Mouse (Mus musculus) stomach, embryonic 16.5 days (tissue): ENCODE measurements around the gene Rfc4. TPM values are rescaled to one million over a fixed set of nuclear protein-coding genes. Genes with fewer than 3 reads are reported as not detected.
A peak's percentile ranks its signal among the peaks of the same experiment; 100 is the strongest.

Experiments
- ATAC-seq: fragments of 200-750 bp; cut with Nextera tagmentation; 2 replicates; pipeline ENCODE4 v1.8.0; 2017; ENCODE audit warnings: moderate number of reproducible peaks, moderate TSS enrichment; ENCODE audit not compliant: insufficient read depth, low FRiP score
- H3K27ac ChIP-seq: fragments of 300-500 bp; sonication (generic); 2 replicates; pipeline ENCODE4 v1.5.1; 2014; ENCODE audit warnings: low read length
- H3K27me3 ChIP-seq: fragments of 300-500 bp; sonication (generic); 2 replicates; pipeline ENCODE4 v1.6.1; 2014; ENCODE audit warnings: low read length, control low read depth, mixed read lengths; ENCODE audit not compliant: control insufficient read depth, insufficient read depth
- H3K36me3 ChIP-seq: fragments of 300-500 bp; sonication (generic); 2 replicates; pipeline ENCODE4 v1.6.1; 2014; ENCODE audit warnings: low read length; ENCODE audit not compliant: control insufficient read depth, insufficient read depth
- H3K4me1 ChIP-seq: fragments of 300-500 bp; sonication (generic); 2 replicates; pipeline ENCODE4 v1.6.1; 2014; ENCODE audit warnings: low read length, control low read depth, mixed read lengths; ENCODE audit not compliant: control insufficient read depth, insufficient read depth
- H3K4me2 ChIP-seq: fragments of 300-500 bp; sonication (generic); 2 replicates; pipeline ENCODE4 v1.6.1; 2014; ENCODE audit warnings: low read depth, low read length, mixed read lengths
- H3K4me3 ChIP-seq: fragments of 300-500 bp; sonication (generic); replicated peaks from 2 replicates; pipeline ENCODE4 v1.5.1; 2014; ENCODE audit warnings: mild to moderate bottlenecking, low read length
- H3K9ac ChIP-seq: fragments of 300-500 bp; sonication (generic); 2 replicates; pipeline ENCODE4 v1.6.1; 2014; ENCODE audit warnings: low read length
- H3K9me3 ChIP-seq: fragments of 300-500 bp; sonication (generic); replicated peaks from 2 replicates; pipeline ENCODE4 v1.6.1; 2016; ENCODE audit warnings: low read length, control low read depth; ENCODE audit not compliant: control insufficient read depth
- WGBS: fragments of 180-500 bp; shearing (Covaris S2); extraction: QIAGEN DNeasy Blood & Tissue Kit; methylation state at CpG from one replicate; pipeline ENCODE4 v1.1.7; 2014; 5-methylcytosine and 5-hydroxymethylcytosine counted together
- polyA plus RNA-seq: library from polyadenylated mRNA; unstranded; fragments of >200 nt; fragmentation: Nextera tagmentation; extraction: Ambion mirVana; gene quantifications from 2 replicates; pipeline ENCODE4 v1.2.1, GENCODE M21; 2015

Rfc4 gene
- 81.3 and 93.7 TPM in 2 replicates for polyA plus RNA-seq

- Histone ChIP-seq H3K9ac (peak within 1 kb of the TSS; percentile 90), H3K36me3 (no peaks in the 10 kb centered on the region; the same call in 1 of the 2 replicates), H3K9me3 (no peaks in the 10 kb centered on the region), H3K27me3 (no peaks in the 10 kb centered on the region), H3K4me2 (peak within 1 kb of the TSS; percentile 79), H3K4me3 (peak within 1 kb of the TSS; percentile 77), H3K27ac (peak within 1 kb of the TSS; percentile 98), H3K4me1 (peaks cover 13% of the 10 kb centered on the region)
- WGBS, result under 1% methylated on average over 51 of the region's 51 CpGs
- peak; percentile 92 for ATAC-seq
Measured at GRCm38 (mm10) chr16:23127673-23128375, at the start of gene Rfc4. TSS of gene Rfc4 (minus strand) at chr16:23127737.

GRCm38 (mm10) chr16:23175956-23176355, 48.4 kb upstream of the Rfc4 start:
- Histone ChIP-seq H3K9me3 (no peaks in the 10 kb centered on the region), H3K27me3 (no peaks in the 10 kb centered on the region), H3K4me3 (no peak overlapping the region), H3K4me2 (no peak overlapping the region), H3K36me3 (no peaks in the 10 kb centered on the region), H3K27ac (no peak overlapping the region), H3K4me1 (no peaks in the 10 kb centered on the region), H3K9ac (no peak overlapping the region)
- 42% methylated on average over 3 of the region's 3 CpGs for WGBS
- no peak for ATAC-seq

- H3K4me3 ChIP-seq, result no peak overlapping the region
- WGBS, result 76% methylated on average over 5 of the region's 5 CpGs
- ATAC-seq, result no peak
Measured at GRCm38 (mm10) chr16:23174855-23175254, 47.3 kb upstream of the Rfc4 start.

GRCm38 (mm10) chr16:23173904-23174303, 46.4 kb upstream of the Rfc4 start:
- ATAC-seq, result no peak
- H3K4me1 ChIP-seq, result no peaks in the 10 kb centered on the region
- H3K4me2 ChIP-seq, result no peak overlapping the region
- 81% methylated on average over 5 of the region's 5 CpGs for WGBS
- H3K4me3 ChIP-seq, result no peak overlapping the region
- H3K27ac ChIP-seq, result no peak overlapping the region
- no peaks in the 10 kb centered on the region for H3K36me3 ChIP-seq
- H3K27me3 ChIP-seq, result no peaks in the 10 kb centered on the region
- H3K9ac ChIP-seq, result no peak overlapping the region
- no peaks in the 10 kb centered on the region for H3K9me3 ChIP-seq

More at GRCm38 (mm10) chr16:23174855-23175254, 47.3 kb upstream of the Rfc4 start:
- Histone ChIP-seq H3K27ac (no peak overlapping the region), H3K36me3 (no peaks in the 10 kb centered on the region), H3K27me3 (no peaks in the 10 kb centered on the region), H3K4me1 (no peaks in the 10 kb centered on the region), H3K4me2 (no peak overlapping the region), H3K9me3 (no peaks in the 10 kb centered on the region), H3K9ac (no peak overlapping the region)

- H3K27ac ChIP-seq, result no peak overlapping the region
- H3K9ac ChIP-seq, result no peak overlapping the region
- WGBS, result 90% methylated on average over 3 of the region's 3 CpGs
- no peak overlapping the region for H3K4me3 ChIP-seq
- H3K9me3 ChIP-seq, result no peaks in the 10 kb centered on the region
- no peaks in the 10 kb centered on the region for H3K36me3 ChIP-seq
- H3K4me2 ChIP-seq, result no peak overlapping the region
- no peaks in the 10 kb centered on the region for H3K27me3 ChIP-seq
- ATAC-seq, result no peak
- no peaks in the 10 kb centered on the region for H3K4me1 ChIP-seq
Measured at GRCm38 (mm10) chr16:23170813-23171212, 43.3 kb upstream of the Rfc4 start.

- no peak for ATAC-seq
- no peaks in the 10 kb centered on the region for H3K4me1 ChIP-seq
- no peak overlapping the region for H3K4me2 ChIP-seq
- H3K27ac ChIP-seq, result no peak overlapping the region
- H3K9me3 ChIP-seq, result no peaks in the 10 kb centered on the region
- no peaks in the 10 kb centered on the region for H3K36me3 ChIP-seq
- no peak overlapping the region for H3K4me3 ChIP-seq
- no peaks in the 10 kb centered on the region for H3K27me3 ChIP-seq
- H3K9ac ChIP-seq, result no peak overlapping the region
- 44% methylated on average over 5 of the region's 5 CpGs for WGBS
Measured at GRCm38 (mm10) chr16:23167079-23167478, 39.5 kb upstream of the Rfc4 start.

GRCm38 (mm10) chr16:23166646-23167045, 39.1 kb upstream of the Rfc4 start:
- H3K4me1 ChIP-seq, result no peaks in the 10 kb centered on the region
- H3K9ac ChIP-seq, result no peak overlapping the region
- H3K27me3 ChIP-seq, result no peaks in the 10 kb centered on the region
- H3K36me3 ChIP-seq, result no peaks in the 10 kb centered on the region
- H3K9me3 ChIP-seq, result no peaks in the 10 kb centered on the region
- no peak overlapping the region for H3K4me2 ChIP-seq
- no peak overlapping the region for H3K4me3 ChIP-seq
- no peak for ATAC-seq
- H3K27ac ChIP-seq, result no peak overlapping the region
- WGBS, result 84% methylated on average over 1 of the region's 1 CpGs

GRCm38 (mm10) chr16:23165441-23165840, 37.9 kb upstream of the Rfc4 start:
- no peak overlapping the region for H3K9ac ChIP-seq
- WGBS, result 70% methylated on average over 9 of the region's 9 CpGs

GRCm38 (mm10) chr16:23164443-23164842, 36.9 kb upstream of the Rfc4 start:
- no peak overlapping the region for H3K9ac ChIP-seq
- H3K4me3 ChIP-seq, result no peak overlapping the region
- WGBS, result 63% methylated on average over 6 of the region's 6 CpGs
- H3K4me1 ChIP-seq, result no peaks in the 10 kb centered on the region
- no peaks in the 10 kb centered on the region for H3K27me3 ChIP-seq
- H3K9me3 ChIP-seq, result no peaks in the 10 kb centered on the region
- no peak overlapping the region for H3K4me2 ChIP-seq
- no peaks in the 10 kb centered on the region for H3K36me3 ChIP-seq
- no peak for ATAC-seq
- no peak overlapping the region for H3K27ac ChIP-seq

More at GRCm38 (mm10) chr16:23165441-23165840, 37.9 kb upstream of the Rfc4 start:
- Histone ChIP-seq H3K9me3 (no peaks in the 10 kb centered on the region), H3K27me3 (no peaks in the 10 kb centered on the region), H3K4me1 (no peaks in the 10 kb centered on the region), H3K27ac (no peak overlapping the region), H3K36me3 (no peaks in the 10 kb centered on the region), H3K4me2 (no peak overlapping the region), H3K4me3 (no peak overlapping the region)
- no peak for ATAC-seq
